26 mouse cellular contexts compared by ENCODE assay signal in the genomic region with DNA sequence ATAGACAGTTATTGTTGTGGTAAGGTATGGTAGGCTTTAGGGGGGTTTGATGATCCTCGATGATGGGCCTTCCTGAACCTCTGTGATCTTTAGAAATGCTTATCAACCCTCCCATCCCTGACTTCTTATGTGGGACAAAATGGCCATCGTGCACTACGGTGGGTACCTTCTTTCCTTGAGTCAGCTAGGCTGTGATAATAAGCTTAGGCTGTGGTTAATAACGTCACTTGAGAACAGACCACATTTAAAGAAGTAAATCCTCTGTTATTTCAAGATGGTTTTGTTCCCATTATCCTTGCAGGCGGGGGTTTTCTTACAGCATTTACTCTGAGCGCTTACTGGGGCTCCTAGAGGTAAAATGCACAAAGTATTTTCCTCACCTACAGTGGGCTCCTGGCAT. TPM values are rescaled to one million over a fixed set of nuclear protein-coding genes. Genes with fewer than 3 reads are reported as not detected.
"Had no signal": no experiment of that assay in that cellular context is flagged by ENCODE, and none has a peak within 500 bp of the region (broad histone marks: within the 10 kb centered on the region; RNA-seq: fewer than 3 reads in every experiment).

No protein-coding gene starts in this region.

- H3K4me3 ChIP-seq: kidney, embryonic 15.5 days; limb, embryonic 10.5 days; limb, embryonic 13.5 days; liver, embryonic 12.5 days; liver, embryonic 15.5 days; megakaryocyte, embryonic 14.5 days; midbrain, embryonic 10.5 days; midbrain, embryonic 13.5 days; myocyte; neural tube, embryonic 13.5 days had no signal

- H3K27ac ChIP-seq: kidney, embryonic 15.5 days; limb, embryonic 10.5 days; limb, embryonic 13.5 days; liver, embryonic 12.5 days; liver, embryonic 15.5 days; midbrain, embryonic 10.5 days; midbrain, embryonic 13.5 days; neural tube, embryonic 13.5 days had no signal

- DNase-seq: kidney, adult 2 months; kidney, postnatal 10 days; kidney, postnatal 36 days; layer of hippocampus, postnatal 36 days; liver; lung, adult 2 months; lung, postnatal 14 days; lung, postnatal 4 days; retina, postnatal 1 day; right cerebral cortex, postnatal 25 days; thymus, adult 18-20 months; thymus, postnatal 4 days had no signal

- ATAC-seq: liver, embryonic 12.5 days; midbrain, embryonic 13.5 days; midbrain, embryonic 16.5 days had no signal

- H3K4me2 ChIP-seq: kidney, embryonic 15.5 days; limb, embryonic 13.5 days; liver, embryonic 12.5 days; liver, embryonic 15.5 days; midbrain, embryonic 13.5 days; neural tube, embryonic 13.5 days had no signal

- H3K4me1 ChIP-seq: kidney, embryonic 15.5 days; limb, embryonic 10.5 days; limb, embryonic 13.5 days; midbrain, embryonic 10.5 days; midbrain, embryonic 13.5 days; neural tube, embryonic 13.5 days had no signal

- H3K36me3 ChIP-seq: kidney, embryonic 15.5 days; limb, embryonic 10.5 days; limb, embryonic 13.5 days; liver, embryonic 12.5 days; liver, embryonic 15.5 days; midbrain, embryonic 10.5 days; midbrain, embryonic 13.5 days; neural tube, embryonic 13.5 days had no signal

- H3K9me3 ChIP-seq: kidney, embryonic 15.5 days; limb, embryonic 10.5 days; limb, embryonic 13.5 days; liver, embryonic 12.5 days; liver, embryonic 15.5 days; midbrain, embryonic 10.5 days; midbrain, embryonic 13.5 days; neural tube, embryonic 13.5 days had no signal

- H3K27me3 ChIP-seq: kidney, embryonic 15.5 days; limb, embryonic 13.5 days; liver, embryonic 12.5 days; liver, embryonic 15.5 days; megakaryocyte, embryonic 14.5 days; midbrain, embryonic 13.5 days; neural tube, embryonic 13.5 days had no signal

- H3K9ac ChIP-seq: kidney, embryonic 15.5 days; limb, embryonic 13.5 days; liver, embryonic 12.5 days; liver, embryonic 15.5 days; midbrain, embryonic 13.5 days; neural tube, embryonic 13.5 days had no signal

RNA-seq across cellular contexts. Expression of gene Ninj2, which starts 8.8 kb away (rescaled TPM):
- total RNA-seq: neutrophil, adult 5-6 weeks had no signal
- polyA plus RNA-seq: kidney, adult 2 months; kidney, embryonic 15.5 days; limb, embryonic 10.5 days; liver, embryonic 12.5 days; midbrain, embryonic 10.5 days; midbrain, embryonic 13.5 days; midbrain, embryonic 16.5 days; neural tube, embryonic 13.5 days; small intestine, adult 2 months; stomach, embryonic 16.5 days had no signal
